Mouse (Mus musculus): ENCODE results near the gene Fam222b. TPM values are rescaled to one million over a fixed set of nuclear protein-coding genes. Genes with fewer than 3 reads are reported as not detected.

Gene Fam222b
- polyA plus RNA-seq, 1 experiment from 2014 or later = 22.3 TPM

DNA sequence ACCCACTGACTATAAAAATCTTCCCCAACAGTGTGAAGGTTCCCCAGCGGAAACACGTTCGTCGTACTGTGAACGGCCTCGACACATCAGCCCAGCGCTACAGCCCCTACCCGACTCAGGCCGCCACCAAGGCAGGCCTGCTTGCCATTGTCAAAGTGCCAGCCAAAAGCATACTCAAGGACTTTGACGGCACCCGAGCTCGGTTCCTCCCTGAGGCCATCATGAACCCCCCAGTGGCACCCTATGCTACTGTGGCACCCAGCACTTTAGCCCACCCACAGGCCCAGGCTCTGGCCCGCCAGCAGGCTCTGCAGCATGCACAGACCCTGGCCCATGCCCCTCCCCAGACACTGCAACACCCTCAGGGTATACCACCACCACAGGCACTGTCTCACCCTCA, 59.3 kb downstream of the Fam222b start:
- Histone ChIP-seq H3K9ac (ENCODE audit: low read length) (peak overlapping the region; percentile 17; the same call in 1 of the 2 replicates), H3K4me2 (ENCODE audit: low read length) (no peak overlapping the region), H3K9me3 (replicated peaks; ENCODE audit: control insufficient read depth, low read length) (no peaks in the 10 kb centered on the region), H3K4me1 (ENCODE audit: control insufficient read depth, insufficient read depth, low read length) (peaks cover 17% of the 10 kb centered on the region), H3K36me3 (ENCODE audit: control insufficient read depth, insufficient read depth, low read length) (peaks cover 84% of the 10 kb centered on the region), H3K27me3 (replicated peaks; ENCODE audit: control insufficient read depth, insufficient read depth, low read length) (no peaks in the 10 kb centered on the region), H3K4me3 (ENCODE audit: low read depth, low read length) (no peak overlapping the region), H3K27ac (ENCODE audit: low read depth, low read length) (peak overlapping the region; percentile 76)
- ATAC-seq (no peak), DNase-seq (ENCODE audit: low spot score) (no peak)
- 83% methylated on average over 13 of the region's 13 CpGs for WGBS

DNA sequence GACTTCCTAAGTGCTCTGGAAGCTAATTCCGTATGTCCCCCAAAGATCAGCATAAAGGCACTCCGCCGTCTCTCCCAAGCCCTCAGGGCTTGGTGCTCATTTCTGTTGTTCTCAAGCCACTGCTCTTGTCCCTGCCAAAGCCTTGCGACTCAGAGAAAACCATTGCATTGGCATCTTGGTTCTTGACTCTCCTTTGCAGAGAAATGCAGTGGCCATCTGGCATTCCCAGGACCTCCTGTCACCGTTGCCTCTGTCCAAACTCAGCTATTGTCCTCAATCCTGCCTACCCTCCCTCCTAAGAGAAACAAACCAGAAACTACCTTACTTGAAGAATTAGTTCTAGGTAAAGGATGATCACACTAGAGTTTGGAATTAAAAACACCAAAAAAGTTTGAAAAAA, 61.2 kb downstream of the Fam222b start:
- Histone ChIP-seq H3K4me1 (ENCODE audit: control insufficient read depth, insufficient read depth, low read length) (peaks cover 17% of the 10 kb centered on the region), H3K36me3 (ENCODE audit: control insufficient read depth, insufficient read depth, low read length) (peaks cover 86% of the 10 kb centered on the region)
- 77% methylated on average over 5 of the region's 5 CpGs for WGBS

DNA sequence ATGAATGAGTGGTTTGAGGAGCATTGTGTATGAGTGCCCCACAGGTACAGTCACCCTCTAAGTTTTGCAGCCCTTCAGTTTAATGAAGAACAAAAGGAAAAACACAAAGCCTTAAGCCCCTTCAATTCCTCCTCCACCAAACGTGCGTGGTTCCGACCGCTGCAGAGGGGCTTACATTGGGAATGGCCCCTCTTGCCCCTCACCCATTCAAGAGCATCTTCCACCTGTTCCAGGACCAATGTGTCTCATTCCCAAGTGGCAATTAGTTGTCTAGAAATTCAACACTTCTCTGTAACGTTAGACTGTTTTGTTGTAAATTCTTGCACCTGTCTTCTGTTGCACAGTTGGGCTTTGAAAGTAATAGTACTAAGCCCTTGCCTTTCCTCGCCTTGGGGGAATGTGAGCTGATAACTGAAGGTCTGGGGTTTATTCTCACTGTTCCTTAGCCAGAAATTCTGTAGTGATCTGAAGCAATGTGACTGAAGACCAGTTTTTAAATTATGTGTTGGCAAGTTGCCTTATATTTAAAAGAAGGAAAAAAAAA, 61.8 kb downstream of the Fam222b start:
- no peak overlapping the region for H3K4me2 ChIP-seq (ENCODE audit: low read length)
- ATAC-seq (no peak), DNase-seq (ENCODE audit: low spot score) (no peak)
- peaks cover 86% of the 10 kb centered on the region for H3K36me3 ChIP-seq (ENCODE audit: control insufficient read depth, insufficient read depth, low read length)
- no peak overlapping the region for H3K4me3 ChIP-seq (ENCODE audit: low read depth, low read length)
- H3K9ac ChIP-seq (ENCODE audit: low read length) = no peak overlapping the region
- WGBS = 59% methylated on average over 6 of the region's 6 CpGs
- H3K27me3 ChIP-seq (replicated peaks; ENCODE audit: control insufficient read depth, insufficient read depth, low read length) = no peaks in the 10 kb centered on the region
- peaks cover 17% of the 10 kb centered on the region for H3K4me1 ChIP-seq (ENCODE audit: control insufficient read depth, insufficient read depth, low read length)
- H3K9me3 ChIP-seq (replicated peaks; ENCODE audit: control insufficient read depth, low read length) = no peaks in the 10 kb centered on the region
- no peak overlapping the region for H3K27ac ChIP-seq (ENCODE audit: low read depth, low read length)

More for the DNA sequence above, 61.2 kb downstream of the Fam222b start:
- Histone ChIP-seq H3K27me3 (replicated peaks; ENCODE audit: control insufficient read depth, insufficient read depth, low read length) (no peaks in the 10 kb centered on the region), H3K9ac (ENCODE audit: low read length) (no peak overlapping the region), H3K4me3 (ENCODE audit: low read depth, low read length) (no peak overlapping the region), H3K4me2 (ENCODE audit: low read length) (no peak overlapping the region), H3K9me3 (replicated peaks; ENCODE audit: control insufficient read depth, low read length) (no peaks in the 10 kb centered on the region), H3K27ac (ENCODE audit: low read depth, low read length) (no peak overlapping the region)
- ATAC-seq = no peak
- DNase-seq (ENCODE audit: low spot score) = no peak

DNA sequence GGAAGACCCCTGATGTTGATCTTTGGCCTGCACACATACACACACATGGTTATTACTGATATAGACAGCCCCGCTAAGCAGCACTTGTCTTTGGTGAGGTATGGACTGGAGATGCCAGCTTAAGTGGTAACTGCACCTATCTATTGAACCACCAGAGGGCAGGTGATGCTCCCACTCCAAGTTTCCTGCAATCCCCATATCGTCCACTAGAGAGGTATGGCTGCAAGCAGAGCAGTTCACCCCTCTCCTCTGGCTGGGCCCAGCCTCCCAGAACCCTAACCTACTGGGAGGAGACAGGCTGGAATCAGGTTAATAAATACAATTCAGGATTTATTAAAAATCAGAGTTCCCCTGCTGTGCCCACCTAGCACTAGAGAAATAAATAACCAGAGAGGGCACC, 64.6 kb downstream of the Fam222b start:
- H3K4me2 ChIP-seq (ENCODE audit: low read length) = no peak overlapping the region
- H3K4me1 ChIP-seq (ENCODE audit: control insufficient read depth, insufficient read depth, low read length) = peaks cover 16% of the 10 kb centered on the region
- no peaks in the 10 kb centered on the region for H3K9me3 ChIP-seq (replicated peaks; ENCODE audit: control insufficient read depth, low read length)
- no peaks in the 10 kb centered on the region for H3K27me3 ChIP-seq (replicated peaks; ENCODE audit: control insufficient read depth, insufficient read depth, low read length)
- WGBS = 35% methylated on average over 2 of the region's 2 CpGs
- peaks cover 83% of the 10 kb centered on the region for H3K36me3 ChIP-seq (ENCODE audit: control insufficient read depth, insufficient read depth, low read length)
- H3K9ac ChIP-seq (ENCODE audit: low read length) = no peak overlapping the region
- H3K4me3 ChIP-seq (ENCODE audit: low read depth, low read length) = no peak overlapping the region
- no peak overlapping the region for H3K27ac ChIP-seq (ENCODE audit: low read depth, low read length)
- DNase-seq (ENCODE audit: low spot score) (peak; percentile 90), ATAC-seq (peak; percentile 44)

DNA sequence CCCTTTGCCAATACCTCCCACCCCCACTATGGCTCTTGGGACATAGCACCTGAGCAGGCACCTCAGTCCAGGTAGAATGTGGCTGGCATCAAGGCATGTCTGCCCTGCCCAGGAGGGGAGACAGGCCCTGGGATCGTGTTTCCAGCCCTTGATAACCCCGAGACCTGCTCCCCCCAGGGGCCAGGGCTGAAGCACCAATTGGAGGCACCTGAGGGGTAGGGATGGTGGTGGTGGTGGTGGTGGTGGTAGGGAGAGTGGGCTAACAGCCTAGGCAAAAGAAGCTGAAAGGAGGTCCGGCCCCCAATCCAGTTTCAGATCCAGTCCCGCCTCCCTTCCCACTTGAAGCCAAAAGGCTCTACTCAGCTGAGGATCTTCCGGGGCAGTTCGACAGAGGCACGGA, 65.1 kb downstream of the Fam222b start:
- ATAC-seq (no peak), DNase-seq (ENCODE audit: low spot score) (no peak)
- H3K27me3 ChIP-seq (replicated peaks; ENCODE audit: control insufficient read depth, insufficient read depth, low read length) = no peaks in the 10 kb centered on the region
- H3K9ac ChIP-seq (ENCODE audit: low read length) = no peak overlapping the region
- WGBS = 89% methylated on average over 7 of the region's 7 CpGs
- H3K27ac ChIP-seq (ENCODE audit: low read depth, low read length) = no peak overlapping the region; the same call in 1 of the 2 replicates
- H3K36me3 ChIP-seq (ENCODE audit: control insufficient read depth, insufficient read depth, low read length) = peaks cover 78% of the 10 kb centered on the region
- no peak overlapping the region for H3K4me3 ChIP-seq (ENCODE audit: low read depth, low read length)
- no peak overlapping the region for H3K4me2 ChIP-seq (ENCODE audit: low read length)
- H3K4me1 ChIP-seq (ENCODE audit: control insufficient read depth, insufficient read depth, low read length) = peaks cover 16% of the 10 kb centered on the region
- no peaks in the 10 kb centered on the region for H3K9me3 ChIP-seq (replicated peaks; ENCODE audit: control insufficient read depth, low read length)

DNA sequence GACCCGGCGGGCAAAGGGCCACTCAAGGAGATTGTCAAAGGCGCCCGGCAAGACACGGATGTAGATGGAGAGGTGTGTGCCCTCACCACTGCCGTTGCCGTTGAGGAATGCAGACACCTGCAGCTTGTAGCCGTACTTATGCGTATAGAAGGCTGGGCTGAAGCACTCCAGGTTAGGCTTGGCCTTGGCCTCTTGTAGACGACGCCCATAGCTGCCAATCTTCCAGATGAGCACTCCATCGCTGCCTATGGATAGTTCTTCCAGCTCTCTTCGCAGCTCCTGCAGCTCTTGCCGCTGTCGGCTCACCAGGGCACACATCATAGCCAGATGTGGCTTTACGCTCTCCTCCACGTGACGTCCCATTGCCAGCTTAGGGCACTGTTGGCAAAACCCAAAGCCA, 65.7 kb downstream of the Fam222b start:
- Histone ChIP-seq H3K9ac (ENCODE audit: low read length) (no peak overlapping the region), H3K4me3 (ENCODE audit: low read depth, low read length) (no peak overlapping the region), H3K4me2 (ENCODE audit: low read length) (no peak overlapping the region), H3K4me1 (ENCODE audit: control insufficient read depth, insufficient read depth, low read length) (peaks cover 16% of the 10 kb centered on the region), H3K36me3 (ENCODE audit: control insufficient read depth, insufficient read depth, low read length) (peaks cover 72% of the 10 kb centered on the region), H3K27me3 (replicated peaks; ENCODE audit: control insufficient read depth, insufficient read depth, low read length) (no peaks in the 10 kb centered on the region), H3K9me3 (replicated peaks; ENCODE audit: control insufficient read depth, low read length) (no peaks in the 10 kb centered on the region), H3K27ac (ENCODE audit: low read depth, low read length) (no peak overlapping the region)
- DNase-seq (ENCODE audit: low spot score) (no peak), ATAC-seq (no peak)
- WGBS = 91% methylated on average over 18 of the region's 18 CpGs

DNA sequence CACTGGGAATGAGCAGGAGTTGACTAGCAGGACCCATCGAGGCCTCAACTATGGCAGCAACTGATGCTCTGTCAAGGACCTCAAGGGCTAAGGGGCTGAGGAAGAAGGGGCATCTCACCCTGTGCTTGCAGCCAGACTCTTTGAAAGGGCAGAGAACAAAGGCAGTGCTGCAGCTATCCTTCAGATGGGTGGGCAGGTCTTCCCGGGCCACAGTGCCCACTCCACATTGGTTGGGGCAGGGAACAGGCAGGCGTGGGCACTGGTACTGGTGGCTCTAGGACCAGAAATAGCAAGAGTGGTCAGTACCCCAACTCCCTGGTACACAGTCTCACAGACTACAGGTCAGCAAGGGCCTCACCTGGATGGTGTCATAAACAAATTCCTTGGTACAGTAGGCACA, 66.2 kb downstream of the Fam222b start:
- Histone ChIP-seq H3K36me3 (ENCODE audit: control insufficient read depth, insufficient read depth, low read length) (peaks cover 67% of the 10 kb centered on the region), H3K4me3 (ENCODE audit: low read depth, low read length) (no peak overlapping the region), H3K27ac (ENCODE audit: low read depth, low read length) (no peak overlapping the region), H3K4me2 (ENCODE audit: low read length) (no peak overlapping the region), H3K4me1 (ENCODE audit: control insufficient read depth, insufficient read depth, low read length) (peaks cover 17% of the 10 kb centered on the region), H3K9ac (ENCODE audit: low read length) (no peak overlapping the region), H3K27me3 (replicated peaks; ENCODE audit: control insufficient read depth, insufficient read depth, low read length) (no peaks in the 10 kb centered on the region), H3K9me3 (replicated peaks; ENCODE audit: control insufficient read depth, low read length) (no peaks in the 10 kb centered on the region)
- ATAC-seq = no peak
- DNase-seq (ENCODE audit: low spot score) = no peak
- 83% methylated on average over 3 of the region's 3 CpGs for WGBS

DNA sequence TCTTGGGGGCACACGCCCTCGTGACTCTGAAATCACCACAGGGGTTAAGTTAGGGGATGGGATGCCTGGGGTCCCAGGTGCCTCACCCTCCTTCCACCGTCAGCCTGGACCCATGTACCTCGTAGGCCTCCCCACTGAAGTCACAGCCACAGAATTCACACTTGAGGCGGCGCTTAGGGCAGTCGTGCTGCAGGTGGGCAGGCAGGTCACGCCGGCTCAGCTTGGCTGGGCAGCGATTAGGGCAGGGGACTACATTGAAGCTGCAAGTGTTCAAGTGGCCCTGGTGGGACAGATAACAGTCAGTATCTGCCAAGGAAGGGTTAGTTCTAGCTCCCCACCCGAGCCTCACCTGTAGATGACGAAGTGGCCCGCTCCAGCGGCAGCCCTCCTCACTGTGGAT, 66.7 kb downstream of the Fam222b start:
- 92% methylated on average over 14 of the region's 14 CpGs for WGBS
- Histone ChIP-seq H3K9ac (ENCODE audit: low read length) (no peak overlapping the region), H3K27me3 (replicated peaks; ENCODE audit: control insufficient read depth, insufficient read depth, low read length) (no peaks in the 10 kb centered on the region), H3K9me3 (replicated peaks; ENCODE audit: control insufficient read depth, low read length) (no peaks in the 10 kb centered on the region), H3K36me3 (ENCODE audit: control insufficient read depth, insufficient read depth, low read length) (peaks cover 64% of the 10 kb centered on the region), H3K27ac (ENCODE audit: low read depth, low read length) (no peak overlapping the region), H3K4me3 (ENCODE audit: low read depth, low read length) (no peak overlapping the region), H3K4me2 (ENCODE audit: low read length) (no peak overlapping the region), H3K4me1 (ENCODE audit: control insufficient read depth, insufficient read depth, low read length) (peaks cover 22% of the 10 kb centered on the region)
- ATAC-seq (no peak), DNase-seq (ENCODE audit: low spot score) (no peak)

DNA sequence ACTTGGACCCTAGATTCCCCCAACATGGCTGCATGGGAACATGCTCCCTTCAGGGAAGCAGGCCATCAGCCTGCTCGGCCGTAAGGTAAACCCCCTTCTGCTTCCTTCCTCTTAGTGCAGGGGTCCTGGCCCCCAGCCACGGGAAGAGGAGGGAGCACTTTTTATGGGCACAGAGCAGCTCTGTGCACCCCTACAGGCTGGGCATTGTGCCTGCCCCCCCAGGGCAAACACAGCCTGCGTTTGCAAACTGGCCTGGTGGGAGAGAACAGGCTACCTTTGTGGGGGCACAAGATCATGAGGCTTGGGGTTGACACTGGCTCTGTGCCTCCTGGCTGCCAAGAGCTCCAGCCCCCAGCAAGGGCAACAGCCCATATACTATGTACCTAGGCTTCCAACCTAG, 67.5 kb downstream of the Fam222b start:
- peaks cover 56% of the 10 kb centered on the region for H3K36me3 ChIP-seq (ENCODE audit: control insufficient read depth, insufficient read depth, low read length)
- H3K4me1 ChIP-seq (ENCODE audit: control insufficient read depth, insufficient read depth, low read length) = peaks cover 23% of the 10 kb centered on the region
- H3K4me3 ChIP-seq (ENCODE audit: low read depth, low read length) = no peak overlapping the region
- no peak overlapping the region for H3K27ac ChIP-seq (ENCODE audit: low read depth, low read length)
- peak overlapping the region; percentile 79; the same call in 1 of the 2 replicates for H3K4me2 ChIP-seq (ENCODE audit: low read length)
- H3K9me3 ChIP-seq (replicated peaks; ENCODE audit: control insufficient read depth, low read length) = no peaks in the 10 kb centered on the region
- 47% methylated on average over 4 of the region's 4 CpGs for WGBS
- DNase-seq (ENCODE audit: low spot score) (no peak), ATAC-seq (no peak)
- no peaks in the 10 kb centered on the region for H3K27me3 ChIP-seq (replicated peaks; ENCODE audit: control insufficient read depth, insufficient read depth, low read length)
- no peak overlapping the region for H3K9ac ChIP-seq (ENCODE audit: low read length)
